Mouse (Mus musculus) bone marrow macrophage, adult 2 months (primary cell): ENCODE measurements around the gene Crp.

Experiments used
- CTCF ChIP-seq: IDR thresholded peaks from 2 replicates; pipeline ENCODE4 v1.5.1; 2012; ENCODE audit warnings: low read depth, mild to moderate bottlenecking, low read length, moderate library complexity
- POLR2A ChIP-seq: IDR thresholded peaks from 2 replicates; pipeline ENCODE4 v1.6.1; 2012; ENCODE audit warnings: mild to moderate bottlenecking, low read depth, low read length, borderline replicate concordance

GRCm38 (mm10) chr1:172659688-172660087, 38.2 kb upstream of the Crp start:
- TF ChIP-seq POLR2A, result no peak
- TF ChIP-seq CTCF, result no peak
